Mouse (Mus musculus) mouse embryonic stem cell (cell line): ENCODE results near the gene Rell1.

ENCODE experiments used
- in situ Hi-C, 2 experiments: fragments of 300-500 bp; cut with MboI; formaldehyde crosslinking; loops; 1 replicate in 1 of 2; 3 replicates in 1 of 2; pipeline ENCODE4 v1.14.3; 2019 to 2020; ENCODE audit warnings: low sequenced_read_pairs in 2 of 2, low pct_unique_long_range_greater_than_20kb in 1 of 2, mixed read lengths in 1 of 2; ENCODE audit not compliant: unreplicated experiment in 1 of 2

Gene Rell1

GRCm38 (mm10) chr5:63957607-63958006, 11.1 kb downstream of the Rell1 start:
- in situ Hi-C loops = no loop called here

- in situ Hi-C loops = no loop called here
Measured at GRCm38 (mm10) chr5:63956411-63956810, 12.3 kb downstream of the Rell1 start.

GRCm38 (mm10) chr5:63953401-63954032, 15.2 kb downstream of the Rell1 start:
- in situ Hi-C loops = no loop called here

GRCm38 (mm10) chr5:63952039-63952438, 16.7 kb downstream of the Rell1 start:
- in situ Hi-C loops = no loop called here

- in situ Hi-C loops = no loop called here
Measured at GRCm38 (mm10) chr5:63951421-63951911, 17.2 kb downstream of the Rell1 start.

GRCm38 (mm10) chr5:63949195-63949594, 19.5 kb downstream of the Rell1 start:
- in situ Hi-C loops = no loop called here

GRCm38 (mm10) chr5:63947526-63947925, 21.2 kb downstream of the Rell1 start:
- in situ Hi-C loops = no loop called here

GRCm38 (mm10) chr5:63943291-63943690, 25.4 kb downstream of the Rell1 start:
- in situ Hi-C loops = no loop called here

GRCm38 (mm10) chr5:63941891-63942290, 26.8 kb downstream of the Rell1 start:
- in situ Hi-C loops = no loop called here

- in situ Hi-C loops = no loop called here
Measured at GRCm38 (mm10) chr5:63938575-63938974, 30.1 kb downstream of the Rell1 start.

GRCm38 (mm10) chr5:63936740-63937139, 32.0 kb downstream of the Rell1 start:
- in situ Hi-C loops = no loop called here

- in situ Hi-C loops = no loop called here
Measured at GRCm38 (mm10) chr5:63935581-63935980, 33.1 kb downstream of the Rell1 start.

GRCm38 (mm10) chr5:63932829-63933228, 35.9 kb downstream of the Rell1 start:
- in situ Hi-C loops = no loop called here

- in situ Hi-C loops = no loop called here
Measured at GRCm38 (mm10) chr5:63930824-63931358, 37.8 kb downstream of the Rell1 start.

GRCm38 (mm10) chr5:63925035-63925628, 43.6 kb downstream of the Rell1 start:
- in situ Hi-C loops = no loop called here

- in situ Hi-C loops = loop anchor here in 1 of 2 experiments (25.0 kb wide), 1 partner anchor 339 kb away; no protein-coding TSS in a partner anchor
Measured at GRCm38 (mm10) chr5:63923305-63924025, 45.2 kb downstream of the Rell1 start.

GRCm38 (mm10) chr5:63918201-63918600, 50.5 kb downstream of the Rell1 start:
- in situ Hi-C loops = loop anchor here in 1 of 2 experiments (25.0 kb wide), 1 partner anchor 344 kb away; no protein-coding TSS in a partner anchor

- in situ Hi-C loops = loop anchor here in 1 of 2 experiments (25.0 kb wide), 1 partner anchor 346 kb away; no protein-coding TSS in a partner anchor
Measured at GRCm38 (mm10) chr5:63916457-63917139, 52.1 kb downstream of the Rell1 start.
